Comparison of ENCODE assay signal across 23 mouse cellular contexts in genomic region chr7:110525090-110525775, GRCm38 (mm10).
A peak's percentile ranks its signal among the peaks of the same experiment; 100 is the strongest.
DNase-seq lines count a peak whose midpoint lies in the region; ATAC-seq and TF ChIP-seq lines count a peak whose summit lies in the region.
"Had no signal": no experiment of that assay in that cellular context is flagged by ENCODE, and none has a peak within 500 bp of the region (broad histone marks: within the 10 kb centered on the region; RNA-seq: fewer than 3 reads in every experiment).

No protein-coding gene starts in this region.

- peaks cover 4% of the 10 kb centered on the region; the same call in 1 of the 2 replicates for H3K4me1 ChIP-seq in lung, postnatal 0 days (ENCODE audit: insufficient read depth, low read depth, low read length)
- H3K4me1 ChIP-seq: hindbrain, embryonic 13.5 days had no signal

- no peak for TF ChIP-seq EP300 in lung, postnatal 0 days (IDR thresholded peaks at IDR 0.05)

- H3K36me3 ChIP-seq in lung, postnatal 0 days (ENCODE audit: insufficient read depth, low read length) = no peaks in the 10 kb centered on the region
- H3K36me3 ChIP-seq: embryonic facial prominence, embryonic 13.5 days; forebrain, embryonic 10.5 days; heart, embryonic 15.5 days; hindbrain, embryonic 13.5 days had no signal

- no peak for TF ChIP-seq CTCF in gastrocnemius, adult 2 months (IDR thresholded peaks at IDR 0.05)
- no peak for TF ChIP-seq CTCF in lung, postnatal 0 days (IDR thresholded peaks at IDR 0.05)

- intact Hi-C loops in gastrocnemius, adult 2 months (cut with DNase I) = no loop called here

- 3% methylated on average over 1 of the region's 1 CpGs for WGBS in lung, postnatal 0 days

- H3K4me2 ChIP-seq in lung, postnatal 0 days (replicated peaks; ENCODE audit: low read depth, low read length) = no peak overlapping the region
- H3K4me2 ChIP-seq: embryonic facial prominence, embryonic 13.5 days; heart, embryonic 11.5 days; heart, embryonic 15.5 days; hindbrain, embryonic 13.5 days had no signal

- DNase-seq in gastrocnemius, adult 2 months = no peak
- DNase-seq in gastrocnemius, postnatal 4 days (ENCODE audit: low spot score in 2 of 2) = no peak
- no peak for DNase-seq in lung, postnatal 0 days (ENCODE audit: low spot score)
- no peak for DNase-seq in lung, postnatal 25 days (ENCODE audit: low spot score)
- peak; percentile 17 for DNase-seq in R1 (ENCODE audit: low read depth, low spot score)
- no peak for DNase-seq in retina, embryonic 14.5 days (ENCODE audit: low spot score)
- DNase-seq: adrenal gland, postnatal 14 days; cerebellum, adult 18-20 months; cerebellum, adult 9-11 months; cerebellum, postnatal 36 days; gastrocnemius, postnatal 36 days; heart, adult 18-20 months; heart, postnatal 14 days had no signal

- H3K27me3 ChIP-seq in lung, postnatal 0 days (replicated peaks; ENCODE audit: insufficient read depth, low read length) = no peaks in the 10 kb centered on the region
- H3K27me3 ChIP-seq: embryonic facial prominence, embryonic 13.5 days; heart, embryonic 15.5 days; hindbrain, embryonic 13.5 days had no signal

- H3K9me3 ChIP-seq in lung, postnatal 0 days (ENCODE audit: low read length) = no peaks in the 10 kb centered on the region
- H3K9me3 ChIP-seq: embryonic facial prominence, embryonic 13.5 days; forebrain, embryonic 10.5 days; heart, embryonic 15.5 days; hindbrain, embryonic 13.5 days had no signal

- H3K27ac ChIP-seq in gastrocnemius, adult 2 months = peak overlapping the region; percentile 28
- H3K27ac ChIP-seq in lung, postnatal 0 days (ENCODE audit: low read length) = peak overlapping the region; percentile 23; the same call in 1 of the 2 replicates
- H3K27ac ChIP-seq: embryonic facial prominence, embryonic 13.5 days; forebrain, embryonic 10.5 days; heart, embryonic 15.5 days; hindbrain, embryonic 13.5 days; hindbrain, postnatal 0 days had no signal

- H3K9ac ChIP-seq in lung, postnatal 0 days (replicated peaks; ENCODE audit: low read depth) = no peak overlapping the region
- H3K9ac ChIP-seq: embryonic facial prominence, embryonic 13.5 days; heart, embryonic 15.5 days; hindbrain, embryonic 13.5 days had no signal

- ATAC-seq in lung, postnatal 0 days = no peak
- no peak for ATAC-seq in erythroblast, adult 5-6 weeks (replicated peaks; ENCODE audit: low FRiP score, poor library complexity, severe bottlenecking)
- ATAC-seq: activated CD4-positive, CD25-positive, alpha-beta regulatory T cell, adult 4 months; forebrain, embryonic 14.5 days; hindbrain, postnatal 0 days had no signal

- H3K4me3 ChIP-seq in gastrocnemius, adult 2 months = no peak overlapping the region
- no peak overlapping the region for H3K4me3 ChIP-seq in lung, postnatal 0 days (ENCODE audit: low read depth, low read length)
- H3K4me3 ChIP-seq: embryonic facial prominence, embryonic 13.5 days; erythroblast, embryonic 14.5 days; forebrain, embryonic 10.5 days; heart, embryonic 15.5 days; hindbrain, embryonic 13.5 days had no signal
